Mouse (Mus musculus) midbrain, embryonic 14.5 days (tissue): ENCODE measurements around the gene Scrg1. TPM values are rescaled to one million over a fixed set of nuclear protein-coding genes. Genes with fewer than 3 reads are reported as not detected.

Source experiments
- ATAC-seq: fragments of 200-750 bp; cut with Nextera tagmentation; 2 replicates; pipeline ENCODE4 v1.8.0; 2017; ENCODE audit warnings: moderate number of reproducible peaks, moderate library complexity; ENCODE audit not compliant: low FRiP score, low TSS enrichment
- DNase-seq: peaks from one replicate; pipeline ENCODE4 v3.0.0-alpha.2; 2015
- H3K27ac ChIP-seq: fragments of 300-500 bp; sonication (generic); replicated peaks from 2 replicates; pipeline ENCODE4 v1.5.1; 2014; ENCODE audit warnings: mild to moderate bottlenecking, low read depth, low read length, moderate library complexity
- H3K27me3 ChIP-seq: fragments of 300-500 bp; sonication (generic); 2 replicates; pipeline ENCODE4 v1.6.1; 2014; ENCODE audit warnings: low read length, control low read depth, mixed read lengths; ENCODE audit not compliant: control insufficient read depth, insufficient read depth
- H3K36me3 ChIP-seq: fragments of 300-500 bp; sonication (generic); 2 replicates; pipeline ENCODE4 v1.6.1; 2014; ENCODE audit warnings: low read length, control low read depth; ENCODE audit not compliant: control insufficient read depth, insufficient read depth
- H3K4me1 ChIP-seq: fragments of 300-500 bp; sonication (generic); 2 replicates; pipeline ENCODE4 v1.6.1; 2014; ENCODE audit warnings: mild to moderate bottlenecking, antibody characterized with exemption, low read length, control low read depth; ENCODE audit not compliant: control insufficient read depth, insufficient read depth
- H3K4me2 ChIP-seq: fragments of 300-500 bp; sonication (generic); 2 replicates; pipeline ENCODE4 v1.6.1; 2014; ENCODE audit warnings: mild to moderate bottlenecking, low read length, moderate library complexity
- H3K4me3 ChIP-seq: fragments of 300-500 bp; sonication (generic); replicated peaks from 2 replicates; pipeline ENCODE4 v1.5.1; 2014; ENCODE audit warnings: low read depth, low read length
- H3K9ac ChIP-seq: fragments of 300-500 bp; sonication (generic); replicated peaks from 2 replicates; pipeline ENCODE4 v1.6.1; 2014; ENCODE audit warnings: mild to moderate bottlenecking, low read length, moderate library complexity
- H3K9me3 ChIP-seq: fragments of 300-500 bp; sonication (generic); 2 replicates; pipeline ENCODE4 v1.6.1; 2016; ENCODE audit warnings: low read length, control low read depth, mixed read lengths; ENCODE audit not compliant: control insufficient read depth
- WGBS: fragments of 180-500 bp; shearing (Covaris S2); extraction: QIAGEN DNeasy Blood & Tissue Kit; methylation state at CpG from one replicate; pipeline ENCODE4 v1.1.7; 2014; 5-methylcytosine and 5-hydroxymethylcytosine counted together
- polyA plus RNA-seq: library from polyadenylated mRNA; unstranded; fragments of >200 nt; fragmentation: Nextera tagmentation; extraction: Ambion mirVana; gene quantifications from 2 replicates; pipeline ENCODE4 v1.2.1, GENCODE M21; 2014

Gene Scrg1
- polyA plus RNA-seq, result 4.3 and 9.6 TPM in 2 replicates

- H3K4me3 ChIP-seq, result no peak within 1 kb of the TSS
- WGBS, result 76% methylated on average over 3 of the region's 3 CpGs
- no peaks in the 10 kb centered on the region for H3K27me3 ChIP-seq
- no peak within 1 kb of the TSS for H3K4me2 ChIP-seq
- H3K27ac ChIP-seq, result no peak within 1 kb of the TSS
- H3K4me1 ChIP-seq, result no peaks in the 10 kb centered on the region
- ATAC-seq (peak; percentile 31; the same call in 1 of the 2 replicates), DNase-seq (peak; percentile 15)
- H3K9me3 ChIP-seq, result no peaks in the 10 kb centered on the region
- H3K9ac ChIP-seq, result no peak within 1 kb of the TSS
- H3K36me3 ChIP-seq, result no peaks in the 10 kb centered on the region
Measured at GRCm38 (mm10) chr8:57455765-57456164, at the start of gene Scrg1. Gene Scrg1, plus strand, starts transcription at chr8:57455923.

DNA sequence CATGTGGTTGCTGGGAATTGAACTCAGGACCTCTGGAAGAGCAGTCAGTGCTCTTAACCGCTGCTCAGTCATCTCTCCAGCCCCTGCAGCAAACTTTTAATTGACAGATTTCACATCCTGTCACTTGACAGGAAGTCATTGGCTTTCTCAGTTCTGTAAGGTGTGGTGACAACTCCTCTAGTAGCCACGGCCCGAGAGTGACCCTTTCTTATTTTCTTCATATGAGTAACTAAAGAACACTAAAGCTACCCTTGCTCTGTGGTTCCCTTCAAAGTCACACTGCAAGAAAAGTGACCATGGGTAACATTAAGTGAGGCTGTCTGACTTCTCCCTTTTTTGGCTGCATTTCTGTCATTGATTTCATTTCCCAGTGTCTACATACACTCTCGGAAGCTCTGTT lies 49.4 kb upstream of the Scrg1 start:
- Histone ChIP-seq H3K9me3 (no peaks in the 10 kb centered on the region), H3K27me3 (no peaks in the 10 kb centered on the region), H3K36me3 (no peaks in the 10 kb centered on the region), H3K9ac (no peak overlapping the region), H3K27ac (no peak overlapping the region), H3K4me1 (peaks cover 12% of the 10 kb centered on the region), H3K4me3 (no peak overlapping the region), H3K4me2 (no peak overlapping the region)
- no peak for DNase-seq
- 91% methylated on average over 4 of the region's 4 CpGs for WGBS
- ATAC-seq, result no peak

GRCm38 (mm10) chr8:57409333-57409732 lies 46.4 kb upstream of the Scrg1 start:
- ATAC-seq (peak; percentile 34; the same call in 1 of the 2 replicates), DNase-seq (no peak)
- Histone ChIP-seq H3K4me3 (no peak overlapping the region), H3K27me3 (no peaks in the 10 kb centered on the region), H3K9me3 (no peaks in the 10 kb centered on the region), H3K36me3 (no peaks in the 10 kb centered on the region), H3K4me2 (peak overlapping the region; percentile 51; the same call in 1 of the 2 replicates), H3K9ac (no peak overlapping the region), H3K4me1 (peaks cover 12% of the 10 kb centered on the region), H3K27ac (no peak overlapping the region)
- WGBS, result 22% methylated on average over 2 of the region's 2 CpGs

GRCm38 (mm10) chr8:57409779-57410472 lies 45.8 kb upstream of the Scrg1 start:
- Histone ChIP-seq H3K27me3 (no peaks in the 10 kb centered on the region), H3K27ac (peak overlapping the region; percentile 34; the same call in 1 of the 2 replicates), H3K4me2 (peak overlapping the region; percentile 51), H3K36me3 (no peaks in the 10 kb centered on the region), H3K9ac (peak overlapping the region; percentile 13; the same call in 1 of the 2 replicates), H3K4me1 (peaks cover 12% of the 10 kb centered on the region), H3K4me3 (peak overlapping the region; percentile 13), H3K9me3 (no peaks in the 10 kb centered on the region)
- peak; percentile 46 for DNase-seq
- 8% methylated on average over 15 of the region's 15 CpGs for WGBS
- 0 out of 2 replicates have a peak, but pooled peaks have one; percentile 10 for ATAC-seq

DNA sequence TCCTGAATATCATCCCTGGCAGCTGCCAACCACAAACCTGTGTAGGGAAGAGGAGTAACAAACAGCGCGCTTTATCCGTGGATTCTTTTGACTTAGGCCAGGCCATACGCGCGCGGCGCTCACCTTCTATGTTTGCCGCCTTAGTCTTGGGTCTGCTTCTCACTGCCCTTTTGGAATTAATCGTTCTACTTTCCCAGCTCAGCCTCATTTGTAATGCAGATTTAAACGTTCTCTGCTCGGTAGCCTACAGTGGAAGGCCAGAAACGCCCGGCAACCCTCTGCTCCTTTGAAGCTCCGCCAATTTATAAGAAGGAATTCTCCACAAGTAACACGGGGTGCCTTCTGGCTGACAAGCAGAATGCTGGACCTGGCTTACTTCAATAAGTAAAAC lies 45.3 kb upstream of the Scrg1 start:
- Histone ChIP-seq H3K9me3 (no peaks in the 10 kb centered on the region), H3K27ac (peak overlapping the region; percentile 34; the same call in 1 of the 2 replicates), H3K9ac (peak overlapping the region; percentile 13; the same call in 1 of the 2 replicates), H3K4me1 (peaks cover 12% of the 10 kb centered on the region), H3K36me3 (no peaks in the 10 kb centered on the region), H3K27me3 (no peaks in the 10 kb centered on the region), H3K4me3 (peak overlapping the region; percentile 13), H3K4me2 (peak overlapping the region; percentile 51)
- ATAC-seq (peak; percentile 64; the same call in 1 of the 2 replicates), DNase-seq (peak; percentile 82)
- under 1% methylated on average over 16 of the region's 16 CpGs for WGBS

DNA sequence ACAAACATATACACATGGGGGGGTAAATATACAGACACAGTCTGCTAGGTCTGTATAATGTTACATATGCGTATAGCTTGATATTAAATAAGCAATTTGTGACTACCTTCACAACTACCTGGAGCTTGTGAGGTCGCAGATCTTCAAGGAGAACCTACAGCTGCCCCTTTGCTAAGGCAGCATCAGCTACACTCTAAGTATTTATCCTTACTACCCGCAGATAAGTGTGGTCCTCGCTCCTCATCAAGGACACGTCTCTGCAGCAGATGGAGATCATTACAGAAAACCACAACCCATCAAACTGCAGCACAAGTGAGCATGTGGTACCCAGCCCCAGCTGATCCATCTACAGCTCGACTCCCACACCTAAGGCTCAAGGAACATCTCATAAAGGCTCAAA lies 44.4 kb upstream of the Scrg1 start:
- H3K27me3 ChIP-seq, result no peaks in the 10 kb centered on the region
- ATAC-seq (no peak), DNase-seq (no peak)
- 89% methylated on average over 6 of the region's 6 CpGs for WGBS
- H3K4me2 ChIP-seq, result no peak overlapping the region
- H3K4me3 ChIP-seq, result no peak overlapping the region
- H3K9ac ChIP-seq, result no peak overlapping the region
- no peaks in the 10 kb centered on the region for H3K9me3 ChIP-seq
- H3K27ac ChIP-seq, result no peak overlapping the region
- H3K36me3 ChIP-seq, result no peaks in the 10 kb centered on the region
- H3K4me1 ChIP-seq, result peaks cover 12% of the 10 kb centered on the region

- no peak for DNase-seq
- no peak overlapping the region for H3K4me3 ChIP-seq
- 99% methylated on average over 5 of the region's 5 CpGs for WGBS
- no peaks in the 10 kb centered on the region for H3K4me1 ChIP-seq
- no peak overlapping the region for H3K4me2 ChIP-seq
- H3K36me3 ChIP-seq, result no peaks in the 10 kb centered on the region
- H3K27ac ChIP-seq, result no peak overlapping the region
- H3K9me3 ChIP-seq, result no peaks in the 10 kb centered on the region
- ATAC-seq, result no peak
- no peaks in the 10 kb centered on the region for H3K27me3 ChIP-seq
- no peak overlapping the region for H3K9ac ChIP-seq
Measured at GRCm38 (mm10) chr8:57416827-57417226, 38.9 kb upstream of the Scrg1 start.

GRCm38 (mm10) chr8:57426074-57426473 lies 29.6 kb upstream of the Scrg1 start:
- Histone ChIP-seq H3K9ac (no peak overlapping the region), H3K27me3 (peaks cover 4% of the 10 kb centered on the region; the same call in 1 of the 2 replicates), H3K36me3 (no peaks in the 10 kb centered on the region), H3K4me1 (no peaks in the 10 kb centered on the region), H3K27ac (no peak overlapping the region), H3K4me2 (no peak overlapping the region), H3K9me3 (no peaks in the 10 kb centered on the region), H3K4me3 (no peak overlapping the region)
- no peak for ATAC-seq
- DNase-seq, result peak; percentile 81
- WGBS, result 23% methylated on average over 3 of the region's 3 CpGs
